Mouse (Mus musculus) bone marrow, adult 2 months (tissue): ENCODE data around the gene Pcgf3.

Experiments used
- CTCF ChIP-seq: fragments of 200-500 bp; IDR thresholded peaks from 2 replicates; pipeline ENCODE4 v1.5.1; 2011; ENCODE audit warnings: low read length, control low read depth; ENCODE audit not compliant: control insufficient read depth, insufficient read depth
- POLR2A ChIP-seq: fragments of 200-500 bp; IDR thresholded peaks from 2 replicates; pipeline ENCODE4 v1.6.1; 2011; ENCODE audit warnings: low read depth, mild to moderate bottlenecking, control low read depth, low read length, borderline replicate concordance; ENCODE audit not compliant: control insufficient read depth

- no peak for TF ChIP-seq CTCF
- TF ChIP-seq POLR2A, result no peak
These were observed 88.1 kb downstream of the Pcgf3 start for GRCm38 (mm10) chr5:108549137-108549488.
